ENCODE assay signal across 9 mouse cellular contexts in genomic region chr9:121366864-121367245, GRCm38 (mm10).
DNase-seq lines count a peak whose midpoint lies in the region; ATAC-seq and TF ChIP-seq lines count a peak whose summit lies in the region.
"Had no signal": no experiment of that assay in that cellular context is flagged by ENCODE, and none has a peak within 500 bp of the region (broad histone marks: within the 10 kb centered on the region; RNA-seq: fewer than 3 reads in every experiment).

No protein-coding gene starts in this region.

- H3K27ac ChIP-seq in hindbrain, embryonic 10.5 days = peak overlapping the region; percentile 35; the same call in 1 of the 2 replicates
- no peak overlapping the region for H3K27ac ChIP-seq in hindbrain, embryonic 11.5 days (ENCODE audit: low read depth, low read length)
- peak overlapping the region; percentile 88 for H3K27ac ChIP-seq in hindbrain, postnatal 0 days
- no peak overlapping the region for H3K27ac ChIP-seq in kidney, embryonic 14.5 days (ENCODE audit: low read depth, low read length)
- H3K27ac ChIP-seq: liver, embryonic 15.5 days had no signal

- peaks cover 49% of the 10 kb centered on the region for H3K36me3 ChIP-seq in hindbrain, embryonic 10.5 days
- no peaks in the 10 kb centered on the region for H3K36me3 ChIP-seq in hindbrain, embryonic 11.5 days (ENCODE audit: control insufficient read depth, insufficient read depth, low read length)
- H3K36me3 ChIP-seq in hindbrain, postnatal 0 days (ENCODE audit: insufficient read depth, low read length) = no peaks in the 10 kb centered on the region
- H3K36me3 ChIP-seq in kidney, embryonic 14.5 days (ENCODE audit: control insufficient read depth, insufficient read depth, low read length) = peaks cover 3% of the 10 kb centered on the region; the same call in 1 of the 2 replicates
- H3K36me3 ChIP-seq: liver, embryonic 15.5 days had no signal

- no peak overlapping the region for H3K9ac ChIP-seq in hindbrain, embryonic 11.5 days (ENCODE audit: low read depth, low read length)
- H3K9ac ChIP-seq in hindbrain, postnatal 0 days (replicated peaks; ENCODE audit: low read length) = no peak overlapping the region
- no peak overlapping the region for H3K9ac ChIP-seq in kidney, embryonic 14.5 days (ENCODE audit: low read depth, low read length)
- H3K9ac ChIP-seq: liver, embryonic 15.5 days had no signal

- no peak for TF ChIP-seq CTCF in hindbrain, postnatal 0 days (IDR thresholded peaks at IDR 0.05; ENCODE audit: low read depth)

- no peaks in the 10 kb centered on the region for H3K9me3 ChIP-seq in hindbrain, embryonic 10.5 days
- H3K9me3 ChIP-seq in hindbrain, embryonic 11.5 days (ENCODE audit: control insufficient read depth, low read length) = no peaks in the 10 kb centered on the region
- no peaks in the 10 kb centered on the region for H3K9me3 ChIP-seq in hindbrain, postnatal 0 days (ENCODE audit: low read length)
- H3K9me3 ChIP-seq in kidney, embryonic 14.5 days (ENCODE audit: control insufficient read depth, low read length) = no peaks in the 10 kb centered on the region
- H3K9me3 ChIP-seq: liver, embryonic 15.5 days had no signal

- peaks cover 49% of the 10 kb centered on the region for H3K4me1 ChIP-seq in hindbrain, embryonic 10.5 days (replicated peaks)
- H3K4me1 ChIP-seq in hindbrain, embryonic 11.5 days (replicated peaks; ENCODE audit: control insufficient read depth, insufficient read depth, low read length) = peaks cover 5% of the 10 kb centered on the region
- H3K4me1 ChIP-seq in hindbrain, postnatal 0 days (ENCODE audit: insufficient read depth, low read length) = peaks cover 33% of the 10 kb centered on the region
- H3K4me1 ChIP-seq in kidney, embryonic 14.5 days (ENCODE audit: control insufficient read depth, insufficient read depth, low read length) = peaks cover 15% of the 10 kb centered on the region

- WGBS in hindbrain, embryonic 10.5 days = 75% methylated on average over 12 of the region's 12 CpGs
- 83% methylated on average over 12 of the region's 12 CpGs for WGBS in hindbrain, embryonic 11.5 days
- WGBS in hindbrain, postnatal 0 days = 36% methylated on average over 12 of the region's 12 CpGs
- 85% methylated on average over 12 of the region's 12 CpGs for WGBS in kidney, embryonic 14.5 days

- no peak overlapping the region for H3K4me3 ChIP-seq in hindbrain, embryonic 10.5 days
- no peak overlapping the region for H3K4me3 ChIP-seq in hindbrain, embryonic 11.5 days (ENCODE audit: low read depth, low read length)
- H3K4me3 ChIP-seq in hindbrain, postnatal 0 days (ENCODE audit: low read length) = peak overlapping the region; percentile 6
- no peak overlapping the region for H3K4me3 ChIP-seq in kidney, embryonic 14.5 days (ENCODE audit: low read length)
- H3K4me3 ChIP-seq: liver, embryonic 15.5 days had no signal

- H3K4me2 ChIP-seq in hindbrain, embryonic 11.5 days (replicated peaks; ENCODE audit: low read depth, low read length) = no peak overlapping the region
- H3K4me2 ChIP-seq in hindbrain, postnatal 0 days (ENCODE audit: low read depth, low read length) = peak overlapping the region; percentile 40
- H3K4me2 ChIP-seq in kidney, embryonic 14.5 days (replicated peaks; ENCODE audit: low read depth, low read length) = no peak overlapping the region
- H3K4me2 ChIP-seq: liver, embryonic 15.5 days had no signal

- no peak for DNase-seq in hindbrain, embryonic 10.5 days (ENCODE audit: low spot score)
- no peak for DNase-seq in hindbrain, embryonic 11.5 days (ENCODE audit: low spot score)
- peak; percentile 75 for DNase-seq in adrenal gland, postnatal 14 days
- peak; percentile 93 for DNase-seq in fibroblast of lung, adult 2 months (ENCODE audit: low read depth)
- DNase-seq in hindbrain, postnatal 0 days (ENCODE audit: low spot score) = peak; percentile 76
- no peak for DNase-seq in B cell, adult 2 months
- no peak for DNase-seq in embryo, embryonic 11 days

- no peak for ATAC-seq in hindbrain, embryonic 11.5 days (ENCODE audit: low FRiP score)
- ATAC-seq in hindbrain, postnatal 0 days = peak; percentile 80
- no peak for ATAC-seq in kidney, embryonic 14.5 days (ENCODE audit: low FRiP score, low TSS enrichment)

- no peaks in the 10 kb centered on the region for H3K27me3 ChIP-seq in hindbrain, embryonic 10.5 days (ENCODE audit: insufficient read depth, poor library complexity, severe bottlenecking)
- H3K27me3 ChIP-seq in hindbrain, embryonic 11.5 days (ENCODE audit: control insufficient read depth, insufficient read depth, low read length) = no peaks in the 10 kb centered on the region
- no peaks in the 10 kb centered on the region for H3K27me3 ChIP-seq in hindbrain, postnatal 0 days (ENCODE audit: insufficient read depth, low read length)
- no peaks in the 10 kb centered on the region for H3K27me3 ChIP-seq in kidney, embryonic 14.5 days (ENCODE audit: control insufficient read depth, insufficient read depth, low read length)

Comparison
In these comparisons a context has a peak if more than half of its experiments do, and no peak if none do; other contexts are left out.
1. DNase-seq: peak in adrenal gland, postnatal 14 days (single experiment), fibroblast of lung, adult 2 months (single experiment) and hindbrain, postnatal 0 days (single experiment); none in hindbrain, embryonic 10.5 days (single experiment), hindbrain, embryonic 11.5 days (single experiment), B cell, adult 2 months (0 of 2) and embryo, embryonic 11 days (single experiment).
2. H3K27ac ChIP-seq: peak in hindbrain, embryonic 10.5 days (single experiment) and hindbrain, postnatal 0 days (single experiment); none in hindbrain, embryonic 11.5 days (single experiment) and kidney, embryonic 14.5 days (single experiment).